Mouse (Mus musculus) kidney, adult 2 months (tissue): ENCODE results near the gene H3f3b.

ENCODE experiments used
- CTCF ChIP-seq: fragments of 200-500 bp; conservative IDR thresholded peaks from 2 replicates; pipeline ENCODE4 v1.5.1; 2011; ENCODE audit warnings: low read depth, mild to moderate bottlenecking, control low read depth, low read length, moderate library complexity, mixed read lengths; ENCODE audit not compliant: insufficient read depth, insufficient read length
- POLR2A ChIP-seq: fragments of 200-500 bp; IDR thresholded peaks from one replicate; pipeline ENCODE4 v1.6.1; 2011; ENCODE audit warnings: low read depth, low read length, control low read depth

DNA sequence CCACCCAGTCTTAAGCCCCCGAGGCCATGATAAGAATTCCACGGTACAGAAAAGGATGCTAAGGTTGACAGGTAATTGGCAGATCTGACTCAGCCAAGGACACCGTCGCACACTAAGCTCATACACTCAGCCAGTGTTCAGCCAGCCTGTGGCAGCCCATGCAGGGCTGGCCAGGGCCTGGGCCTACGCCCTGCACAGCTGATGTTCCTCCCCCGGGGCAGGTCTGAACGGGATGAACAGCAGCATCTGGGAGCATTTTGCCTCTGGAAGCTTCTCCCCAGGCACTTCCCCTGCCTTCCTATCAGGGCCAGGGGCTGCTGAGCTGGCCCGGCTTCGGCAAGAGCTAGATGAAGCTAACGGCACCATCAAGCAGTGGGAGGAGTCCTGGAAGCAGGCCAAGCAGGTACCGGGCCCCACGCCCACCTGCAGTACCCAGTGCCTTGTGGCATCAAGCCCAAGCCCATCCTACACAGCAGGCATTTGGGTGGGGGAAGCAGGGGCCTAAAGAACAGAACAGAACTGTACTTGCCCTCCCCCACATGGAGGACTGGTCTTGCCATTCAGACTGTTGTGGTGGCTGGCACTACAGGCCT lies 30.4 kb upstream of the H3f3b start:
- no peak for TF ChIP-seq POLR2A
- no peak for TF ChIP-seq CTCF
